Mouse (Mus musculus): ENCODE results near the gene Plscr4.
A peak's percentile ranks its signal among the peaks of the same experiment; 100 is the strongest.

DNA sequence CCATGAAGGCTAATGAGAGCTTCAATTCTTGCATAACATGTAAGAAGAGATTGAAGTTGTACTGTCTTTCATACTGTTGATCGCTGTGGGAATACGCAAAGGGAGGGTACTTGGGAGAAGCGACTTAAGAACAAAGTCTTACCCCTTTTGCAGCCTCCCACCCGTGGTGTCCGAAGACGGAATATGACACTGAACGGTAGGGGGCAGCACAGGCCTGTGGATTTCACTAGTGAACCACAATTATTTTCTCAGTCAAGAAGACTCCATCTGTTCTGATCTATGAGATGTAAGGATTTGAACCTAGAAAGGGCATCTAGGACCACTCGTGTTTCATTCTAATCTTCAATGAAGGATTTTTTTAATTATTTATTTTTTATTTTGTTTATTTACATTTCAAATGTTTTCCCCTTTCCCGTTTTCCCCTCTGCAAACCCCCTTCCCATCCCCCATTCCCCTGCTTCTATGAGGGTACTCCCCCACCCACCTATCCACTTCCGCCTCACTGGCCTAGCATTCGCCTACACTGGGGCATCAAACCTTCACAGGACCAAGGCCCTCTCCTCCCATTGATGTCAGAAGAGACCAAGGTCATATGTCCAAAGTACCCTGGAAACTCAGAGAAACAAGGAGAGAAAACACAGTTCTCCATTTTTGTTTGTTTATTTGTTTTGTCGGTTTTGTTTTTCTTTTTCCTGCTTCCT is 42.7 kb downstream of the Plscr4 start:
- TF ChIP-seq CTCF (IDR thresholded peaks at IDR 0.05; ENCODE audit: borderline replicate concordance, insufficient read depth, low read depth, low read length) (peak; percentile 86), POLR2A (IDR thresholded peaks at IDR 0.05; ENCODE audit: borderline replicate concordance, insufficient read depth, low read length) (no peak)
